Mouse (Mus musculus) intestine, postnatal 0 days (tissue): ENCODE measurements around the gene Hist1h2ab. TPM values are rescaled to one million over a fixed set of nuclear protein-coding genes. Genes with fewer than 3 reads are reported as not detected.
"Not testable (repeated sequence)": the region's sequence is repeated elsewhere in the genome, so short reads cannot be mapped to it uniquely, and the experiment has no call there.

Source experiments
- ATAC-seq: fragments of 200-750 bp; cut with Nextera tagmentation; 2 replicates; pipeline ENCODE4 v1.8.0; 2017; ENCODE audit warnings: mild to moderate bottlenecking, moderate TSS enrichment, moderate library complexity
- H3K27ac ChIP-seq: fragments of 300-500 bp; sonication (generic); 2 replicates; pipeline ENCODE4 v1.5.1; 2014; ENCODE audit warnings: mild to moderate bottlenecking, low read depth, low read length, moderate library complexity
- H3K27me3 ChIP-seq: fragments of 300-500 bp; sonication (generic); replicated peaks from 2 replicates; pipeline ENCODE4 v1.6.1; 2014; ENCODE audit warnings: low read length, mixed read lengths; ENCODE audit not compliant: control insufficient read depth, insufficient read depth
- H3K36me3 ChIP-seq: fragments of 300-500 bp; sonication (generic); 2 replicates; pipeline ENCODE4 v1.6.1; 2014; ENCODE audit warnings: mild to moderate bottlenecking, moderate library complexity; ENCODE audit not compliant: control insufficient read depth, insufficient read depth
- H3K4me1 ChIP-seq: fragments of 300-500 bp; sonication (generic); replicated peaks from 2 replicates; pipeline ENCODE4 v1.6.1; 2014; ENCODE audit warnings: antibody characterized with exemption, low read length, mixed read lengths; ENCODE audit not compliant: control insufficient read depth, insufficient read depth
- H3K4me2 ChIP-seq: fragments of 300-500 bp; sonication (generic); replicated peaks from 2 replicates; pipeline ENCODE4 v1.6.1; 2014; ENCODE audit warnings: low read depth, mild to moderate bottlenecking, moderate library complexity
- H3K4me3 ChIP-seq: fragments of 300-500 bp; sonication (generic); 2 replicates; pipeline ENCODE4 v1.5.1; 2014; ENCODE audit warnings: low read depth, low read length
- H3K9ac ChIP-seq: fragments of 300-500 bp; sonication (generic); 2 replicates; pipeline ENCODE4 v1.6.1; 2014; ENCODE audit warnings: mild to moderate bottlenecking, low read depth, low read length
- H3K9me3 ChIP-seq: fragments of 300-500 bp; sonication (generic); 2 replicates; pipeline ENCODE4 v1.6.1; 2016; ENCODE audit warnings: mixed run types; ENCODE audit not compliant: control insufficient read depth
- CTCF ChIP-seq: sonication (generic); IDR thresholded peaks from 2 replicates; pipeline ENCODE4 v1.5.1; 2016; ENCODE audit warnings: low read depth, mild to moderate bottlenecking, control low read depth, antibody characterized with exemption, moderate library complexity
- WGBS: fragments of 180-500 bp; shearing (Covaris S2); extraction: QIAGEN DNeasy Blood & Tissue Kit; methylation state at CpG from one replicate; pipeline ENCODE4 v1.1.7; 2014; 5-methylcytosine and 5-hydroxymethylcytosine counted together
- polyA plus RNA-seq: library from polyadenylated mRNA; unstranded; fragments of >200 nt; fragmentation: Nextera tagmentation; extraction: Ambion mirVana; gene quantifications from 2 replicates; pipeline ENCODE4 v1.2.1, GENCODE M21; 2015

Gene Hist1h2ab
- polyA plus RNA-seq, 1 experiment from 2014 or later = 12.1 TPM

GRCm38 (mm10) chr13:23745381-23746161 lies 5.4 kb upstream of the Hist1h2ab start, which contains the start of gene Hist1h3c:
TSS of gene Hist1h3c (minus strand) at chr13:23745602.
- Histone ChIP-seq H3K4me2 (peak within 1 kb of the TSS; percentile 68), H3K36me3 (no peaks in the 10 kb centered on the region), H3K9me3 (no peaks in the 10 kb centered on the region), H3K27me3 (no peaks in the 10 kb centered on the region), H3K4me3 (peak within 1 kb of the TSS; percentile 36), H3K4me1 (peaks cover 4% of the 10 kb centered on the region; the same call in 1 of the 2 replicates), H3K27ac (peak within 1 kb of the TSS; percentile 94), H3K9ac (peak within 1 kb of the TSS; percentile 52)
- no peak for TF ChIP-seq CTCF
- WGBS = under 1% methylated on average over 23 of the region's 28 CpGs
- peak; percentile 62 for ATAC-seq

- Histone ChIP-seq H3K27ac (peak within 1 kb of the TSS; percentile 94), H3K9ac (peak within 1 kb of the TSS; percentile 52), H3K4me3 (peak within 1 kb of the TSS; percentile 36), H3K4me2 (peak within 1 kb of the TSS; percentile 68)
- H3K27me3 ChIP-seq, H3K9me3 ChIP-seq, H3K4me1 ChIP-seq, H3K36me3 ChIP-seq: not testable (repeated sequence)
- TF ChIP-seq CTCF = peak; percentile 38
- ATAC-seq = peak; percentile 87
- WGBS = under 1% methylated on average over 37 of the region's 58 CpGs
Measured at GRCm38 (mm10) chr13:23746201-23747080, 4.5 kb upstream of the Hist1h2ab start, which contains the start of gene Hist1h2bb. TSS of gene Hist1h2bb (plus strand) at chr13:23746734.

GRCm38 (mm10) chr13:23747081-23747891 lies 3.6 kb upstream of the Hist1h2ab start:
- H3K9ac ChIP-seq = no peak overlapping the region

GRCm38 (mm10) chr13:23747892-23748288 lies 3.0 kb upstream of the Hist1h2ab start:
- H3K4me2 ChIP-seq = no peak overlapping the region
- no peaks in the 10 kb centered on the region for H3K36me3 ChIP-seq
- no peak for TF ChIP-seq CTCF
- no peak overlapping the region for H3K4me3 ChIP-seq
- H3K9ac ChIP-seq = no peak overlapping the region
- H3K27ac ChIP-seq = no peak overlapping the region; the same call in 1 of the 2 replicates
- ATAC-seq = no peak
- H3K4me1 ChIP-seq = peaks cover 4% of the 10 kb centered on the region; the same call in 1 of the 2 replicates
- no peaks in the 10 kb centered on the region for H3K9me3 ChIP-seq
- H3K27me3 ChIP-seq = no peaks in the 10 kb centered on the region
- WGBS = 10% methylated on average over 4 of the region's 4 CpGs

More at GRCm38 (mm10) chr13:23747081-23747891, 3.6 kb upstream of the Hist1h2ab start:
- Histone ChIP-seq H3K4me1 (peaks cover 4% of the 10 kb centered on the region; the same call in 1 of the 2 replicates), H3K4me2 (peak overlapping the region; percentile 68), H3K27me3 (no peaks in the 10 kb centered on the region), H3K4me3 (peak overlapping the region; percentile 36), H3K9me3 (no peaks in the 10 kb centered on the region), H3K36me3 (no peaks in the 10 kb centered on the region), H3K27ac (peak overlapping the region; percentile 94)
- WGBS = 7% methylated on average over 9 of the region's 13 CpGs
- no peak; the same call in 1 of the 2 replicates for ATAC-seq
- no peak for TF ChIP-seq CTCF

- H3K4me2 ChIP-seq = no peak overlapping the region
- TF ChIP-seq CTCF = no peak
Measured at GRCm38 (mm10) chr13:23749563-23750121, 1.3 kb upstream of the Hist1h2ab start.

More at GRCm38 (mm10) chr13:23749563-23750121, 1.3 kb upstream of the Hist1h2ab start:
- Histone ChIP-seq H3K27ac (0 out of 2 replicates have a peak overlapping the region, but pooled peaks have one; percentile 16), H3K4me1 (peaks cover 4% of the 10 kb centered on the region; the same call in 1 of the 2 replicates), H3K9ac (no peak overlapping the region), H3K27me3 (no peaks in the 10 kb centered on the region), H3K4me3 (no peak overlapping the region), H3K9me3 (no peaks in the 10 kb centered on the region), H3K36me3 (no peaks in the 10 kb centered on the region)
- ATAC-seq = no peak
- WGBS = 94% methylated on average over 5 of the region's 5 CpGs
